Mouse (Mus musculus): Measurements from ENCODE around the gene B4galnt3. TPM values are rescaled to one million over a fixed set of nuclear protein-coding genes. Genes with fewer than 3 reads are reported as not detected.

Gene B4galnt3
- polyA plus RNA-seq, 1 experiment from 2014 or later, result 1.3 TPM

- Histone ChIP-seq H3K4me3 (ENCODE audit: low read depth, low read length) (no peak overlapping the region), H3K36me3 (ENCODE audit: control insufficient read depth, insufficient read depth, low read length) (no peaks in the 10 kb centered on the region), H3K9ac (ENCODE audit: low read depth, low read length) (no peak overlapping the region), H3K4me1 (ENCODE audit: control insufficient read depth, insufficient read depth, low read length) (no peaks in the 10 kb centered on the region), H3K9me3 (ENCODE audit: control insufficient read depth, low read length) (no peaks in the 10 kb centered on the region), H3K27ac (replicated peaks; ENCODE audit: low read depth, low read length) (no peak overlapping the region), H3K4me2 (ENCODE audit: low read depth, low read length) (no peak overlapping the region), H3K27me3 (replicated peaks; ENCODE audit: control insufficient read depth, insufficient read depth, low read length) (no peaks in the 10 kb centered on the region)
- no peak for ATAC-seq (ENCODE audit: low read depth)
- DNase-seq (ENCODE audit: low spot score), result no peak
- WGBS, result 32% methylated on average over 10 of the region's 10 CpGs
Observed at GRCm38 (mm10) chr6:120199638-120200394, 94.5 kb downstream of the B4galnt3 start.

- H3K4me2 ChIP-seq (ENCODE audit: low read depth, low read length), result no peak overlapping the region
- H3K9me3 ChIP-seq (ENCODE audit: control insufficient read depth, low read length), result no peaks in the 10 kb centered on the region
- H3K27ac ChIP-seq (replicated peaks; ENCODE audit: low read depth, low read length), result no peak overlapping the region
- H3K4me3 ChIP-seq (ENCODE audit: low read depth, low read length), result no peak overlapping the region
- no peaks in the 10 kb centered on the region for H3K36me3 ChIP-seq (ENCODE audit: control insufficient read depth, insufficient read depth, low read length)
- H3K9ac ChIP-seq (ENCODE audit: low read depth, low read length), result no peak overlapping the region
- H3K27me3 ChIP-seq (replicated peaks; ENCODE audit: control insufficient read depth, insufficient read depth, low read length), result no peaks in the 10 kb centered on the region
- H3K4me1 ChIP-seq (ENCODE audit: control insufficient read depth, insufficient read depth, low read length), result no peaks in the 10 kb centered on the region
- WGBS, result 31% methylated on average over 9 of the region's 9 CpGs
- peak; percentile 69 for DNase-seq (ENCODE audit: low spot score)
- no peak for ATAC-seq (ENCODE audit: low read depth)
Observed at GRCm38 (mm10) chr6:120197964-120198363, 96.4 kb downstream of the B4galnt3 start.

- Histone ChIP-seq H3K36me3 (ENCODE audit: control insufficient read depth, insufficient read depth, low read length) (no peaks in the 10 kb centered on the region), H3K4me2 (ENCODE audit: low read depth, low read length) (no peak overlapping the region), H3K27ac (replicated peaks; ENCODE audit: low read depth, low read length) (no peak overlapping the region), H3K27me3 (replicated peaks; ENCODE audit: control insufficient read depth, insufficient read depth, low read length) (no peaks in the 10 kb centered on the region), H3K9ac (ENCODE audit: low read depth, low read length) (no peak overlapping the region), H3K4me1 (ENCODE audit: control insufficient read depth, insufficient read depth, low read length) (peaks cover 4% of the 10 kb centered on the region; the same call in 1 of the 2 replicates), H3K4me3 (ENCODE audit: low read depth, low read length) (no peak overlapping the region), H3K9me3 (ENCODE audit: control insufficient read depth, low read length) (no peaks in the 10 kb centered on the region)
- ATAC-seq (ENCODE audit: low read depth) (no peak), DNase-seq (ENCODE audit: low spot score) (peak; percentile 73)
- 27% methylated on average over 2 of the region's 2 CpGs for WGBS
Observed at GRCm38 (mm10) chr6:120196837-120197236, 97.5 kb downstream of the B4galnt3 start.

- WGBS, result 14% methylated on average over 7 of the region's 7 CpGs
- Histone ChIP-seq H3K27ac (replicated peaks; ENCODE audit: low read depth, low read length) (no peak overlapping the region), H3K36me3 (ENCODE audit: control insufficient read depth, insufficient read depth, low read length) (no peaks in the 10 kb centered on the region), H3K4me1 (ENCODE audit: control insufficient read depth, insufficient read depth, low read length) (peaks cover 4% of the 10 kb centered on the region; the same call in 1 of the 2 replicates), H3K4me3 (ENCODE audit: low read depth, low read length) (no peak overlapping the region), H3K9ac (ENCODE audit: low read depth, low read length) (0 out of 2 replicates have a peak overlapping the region, but pooled peaks have one; percentile 6), H3K4me2 (ENCODE audit: low read depth, low read length) (no peak overlapping the region), H3K27me3 (replicated peaks; ENCODE audit: control insufficient read depth, insufficient read depth, low read length) (no peaks in the 10 kb centered on the region), H3K9me3 (ENCODE audit: control insufficient read depth, low read length) (no peaks in the 10 kb centered on the region)
- DNase-seq (ENCODE audit: low spot score) (peak; percentile 66), ATAC-seq (ENCODE audit: low read depth) (peak; percentile 32; the same call in 1 of the 2 replicates)
Observed at GRCm38 (mm10) chr6:120194963-120195362, 99.4 kb downstream of the B4galnt3 start.

GRCm38 (mm10) chr6:120194305-120194704, 100.1 kb downstream of the B4galnt3 start:
- peaks cover 4% of the 10 kb centered on the region; the same call in 1 of the 2 replicates for H3K4me1 ChIP-seq (ENCODE audit: control insufficient read depth, insufficient read depth, low read length)
- H3K4me3 ChIP-seq (ENCODE audit: low read depth, low read length), result no peak overlapping the region
- no peak overlapping the region for H3K4me2 ChIP-seq (ENCODE audit: low read depth, low read length)
- no peaks in the 10 kb centered on the region for H3K36me3 ChIP-seq (ENCODE audit: control insufficient read depth, insufficient read depth, low read length)
- DNase-seq (ENCODE audit: low spot score), result no peak
- no peak overlapping the region for H3K9ac ChIP-seq (ENCODE audit: low read depth, low read length)
- H3K27me3 ChIP-seq (replicated peaks; ENCODE audit: control insufficient read depth, insufficient read depth, low read length), result no peaks in the 10 kb centered on the region
- H3K9me3 ChIP-seq (ENCODE audit: control insufficient read depth, low read length), result no peaks in the 10 kb centered on the region
- H3K27ac ChIP-seq (replicated peaks; ENCODE audit: low read depth, low read length), result no peak overlapping the region
- no peak for ATAC-seq (ENCODE audit: low read depth)
- 27% methylated on average over 10 of the region's 10 CpGs for WGBS

- Histone ChIP-seq H3K27me3 (replicated peaks; ENCODE audit: control insufficient read depth, insufficient read depth, low read length) (no peaks in the 10 kb centered on the region), H3K9me3 (ENCODE audit: control insufficient read depth, low read length) (no peaks in the 10 kb centered on the region), H3K4me2 (ENCODE audit: low read depth, low read length) (no peak overlapping the region), H3K9ac (ENCODE audit: low read depth, low read length) (no peak overlapping the region), H3K4me1 (ENCODE audit: control insufficient read depth, insufficient read depth, low read length) (peaks cover 6% of the 10 kb centered on the region), H3K27ac (replicated peaks; ENCODE audit: low read depth, low read length) (no peak overlapping the region), H3K36me3 (ENCODE audit: control insufficient read depth, insufficient read depth, low read length) (no peaks in the 10 kb centered on the region), H3K4me3 (ENCODE audit: low read depth, low read length) (no peak overlapping the region)
- no peak for ATAC-seq (ENCODE audit: low read depth)
- 47% methylated on average over 1 of the region's 1 CpGs for WGBS
- no peak for DNase-seq (ENCODE audit: low spot score)
Observed at GRCm38 (mm10) chr6:120193793-120194192, 100.6 kb downstream of the B4galnt3 start.

- no peaks in the 10 kb centered on the region for H3K9me3 ChIP-seq (ENCODE audit: control insufficient read depth, low read length)
- no peak overlapping the region for H3K4me2 ChIP-seq (ENCODE audit: low read depth, low read length)
- no peak overlapping the region for H3K27ac ChIP-seq (replicated peaks; ENCODE audit: low read depth, low read length)
- H3K27me3 ChIP-seq (replicated peaks; ENCODE audit: control insufficient read depth, insufficient read depth, low read length), result no peaks in the 10 kb centered on the region
- no peak overlapping the region for H3K9ac ChIP-seq (ENCODE audit: low read depth, low read length)
- 28% methylated on average over 5 of the region's 5 CpGs for WGBS
- no peak overlapping the region for H3K4me3 ChIP-seq (ENCODE audit: low read depth, low read length)
- H3K36me3 ChIP-seq (ENCODE audit: control insufficient read depth, insufficient read depth, low read length), result no peaks in the 10 kb centered on the region
- H3K4me1 ChIP-seq (ENCODE audit: control insufficient read depth, insufficient read depth, low read length), result peaks cover 13% of the 10 kb centered on the region
- DNase-seq (ENCODE audit: low spot score) (peak; percentile 81), ATAC-seq (ENCODE audit: low read depth) (no peak)
Observed at GRCm38 (mm10) chr6:120193174-120193573, 101.2 kb downstream of the B4galnt3 start.

GRCm38 (mm10) chr6:120192211-120192870, 102.0 kb downstream of the B4galnt3 start:
- DNase-seq (ENCODE audit: low spot score) (no peak), ATAC-seq (ENCODE audit: low read depth) (no peak)
- 30% methylated on average over 13 of the region's 15 CpGs for WGBS
- H3K4me2 ChIP-seq (ENCODE audit: low read depth, low read length), result no peak overlapping the region
- no peaks in the 10 kb centered on the region for H3K27me3 ChIP-seq (replicated peaks; ENCODE audit: control insufficient read depth, insufficient read depth, low read length)
- H3K4me3 ChIP-seq (ENCODE audit: low read depth, low read length), result no peak overlapping the region
- H3K4me1 ChIP-seq (ENCODE audit: control insufficient read depth, insufficient read depth, low read length), result peaks cover 16% of the 10 kb centered on the region
- H3K9ac ChIP-seq (ENCODE audit: low read depth, low read length), result peak overlapping the region; percentile 22; the same call in 1 of the 2 replicates
- no peak overlapping the region for H3K27ac ChIP-seq (replicated peaks; ENCODE audit: low read depth, low read length)
- H3K36me3 ChIP-seq (ENCODE audit: control insufficient read depth, insufficient read depth, low read length), result no peaks in the 10 kb centered on the region
- no peaks in the 10 kb centered on the region for H3K9me3 ChIP-seq (ENCODE audit: control insufficient read depth, low read length)
